Comparison of ENCODE assay signal across 18 mouse cellular contexts in genomic region chr19:42008586-42008985, GRCm38 (mm10). TPM values are rescaled to one million over a fixed set of nuclear protein-coding genes. Genes with fewer than 3 reads are reported as not detected.
A peak's percentile ranks its signal among the peaks of the same experiment; 100 is the strongest.
DNase-seq lines count a peak whose midpoint lies in the region; ATAC-seq and TF ChIP-seq lines count a peak whose summit lies in the region.
"Had no signal": no experiment of that assay in that cellular context is flagged by ENCODE, and none has a peak within 500 bp of the region (broad histone marks: within the 10 kb centered on the region; RNA-seq: fewer than 3 reads in every experiment).

No protein-coding gene starts in this region.

- H3K9ac ChIP-seq in heart, embryonic 14.5 days (ENCODE audit: low read length): no peak overlapping the region
- no peak overlapping the region for H3K9ac ChIP-seq in embryonic facial prominence, embryonic 13.5 days
- H3K9ac ChIP-seq: intestine, embryonic 15.5 days; liver, embryonic 13.5 days; neural tube, embryonic 15.5 days had no signal

- no peak for ATAC-seq in heart, embryonic 14.5 days (ENCODE audit: insufficient number of reproducible peaks, insufficient read depth, low FRiP score, low read depth)
- no peak for ATAC-seq in embryonic facial prominence, embryonic 13.5 days (ENCODE audit: insufficient number of reproducible peaks, insufficient read depth, low FRiP score, low TSS enrichment, low read depth)
- ATAC-seq: intestine, embryonic 15.5 days had no signal

- H3K27me3 ChIP-seq in heart, embryonic 14.5 days (ENCODE audit: control insufficient read depth, insufficient read depth, low read length): no peaks in the 10 kb centered on the region
- no peaks in the 10 kb centered on the region for H3K27me3 ChIP-seq in E14TG2a.4 (ENCODE audit: insufficient read depth, low read length)
- H3K27me3 ChIP-seq in embryonic facial prominence, embryonic 13.5 days: no peaks in the 10 kb centered on the region
- H3K27me3 ChIP-seq: intestine, embryonic 15.5 days; liver, embryonic 13.5 days; neural tube, embryonic 15.5 days had no signal

- H3K9me3 ChIP-seq in heart, embryonic 14.5 days (ENCODE audit: control insufficient read depth, low read length): no peaks in the 10 kb centered on the region
- no peaks in the 10 kb centered on the region for H3K9me3 ChIP-seq in E14TG2a.4 (ENCODE audit: low read length)
- H3K9me3 ChIP-seq in embryonic facial prominence, embryonic 13.5 days: no peaks in the 10 kb centered on the region
- H3K9me3 ChIP-seq: intestine, embryonic 15.5 days; liver, embryonic 13.5 days; neural tube, embryonic 15.5 days had no signal

- H3K4me3 ChIP-seq in heart, embryonic 14.5 days (ENCODE audit: control insufficient read depth in 1 of 2, insufficient read depth in 1 of 2, low read depth in 1 of 2, low read length in 2 of 2): no peak overlapping the region
- peak overlapping the region; percentile 15; the same call in 1 of the 2 replicates for H3K4me3 ChIP-seq in E14TG2a.4 (replicated peaks; ENCODE audit: low read length)
- no peak overlapping the region for H3K4me3 ChIP-seq in embryonic facial prominence, embryonic 13.5 days
- H3K4me3 ChIP-seq: intestine, embryonic 15.5 days; layer of hippocampus, adult 2 months; liver, embryonic 13.5 days; neural tube, embryonic 15.5 days had no signal

- TF ChIP-seq CTCF in E14TG2a.4 (conservative IDR thresholded peaks at IDR 0.05; ENCODE audit: low read length): no peak

- no peak for DNase-seq in heart, adult 11 months
- DNase-seq in 3T3-L1 (ENCODE audit: low read depth, low spot score): peak; percentile 52
- DNase-seq in urinary bladder, postnatal 14 days (ENCODE audit: low spot score): no peak
- DNase-seq in cerebellum, postnatal 36 days: no peak
- no peak for DNase-seq in frontal cortex, postnatal 10 days (ENCODE audit: low spot score in 2 of 2)
- DNase-seq: cerebellum, adult 18-20 months; liver, embryonic 13.5 days; lung, postnatal 10 days; right cerebral cortex, adult 18-20 months; spleen, adult 18-20 months; thymus, postnatal 4 days had no signal

- peak overlapping the region; percentile 56 to 64 for H3K27ac ChIP-seq in heart, embryonic 14.5 days (replicated peaks in 1 of 2; ENCODE audit: control insufficient read depth in 1 of 2, insufficient read depth in 1 of 2, low read depth in 2 of 2, low read length in 2 of 2)
- peak overlapping the region; percentile 72 for H3K27ac ChIP-seq in embryonic facial prominence, embryonic 13.5 days
- H3K27ac ChIP-seq: intestine, embryonic 15.5 days; layer of hippocampus, adult 2 months; liver, embryonic 13.5 days; neural tube, embryonic 15.5 days had no signal

- H3K4me2 ChIP-seq in heart, embryonic 14.5 days (ENCODE audit: low read length): no peak overlapping the region
- no peak overlapping the region for H3K4me2 ChIP-seq in embryonic facial prominence, embryonic 13.5 days
- H3K4me2 ChIP-seq: intestine, embryonic 15.5 days; liver, embryonic 13.5 days; neural tube, embryonic 15.5 days had no signal

- WGBS in heart, embryonic 14.5 days: 47% methylated on average over 3 of the region's 3 CpGs
- 40% methylated on average over 3 of the region's 3 CpGs for whole genome bisulfite sequencing in embryonic facial prominence, embryonic 13.5 days

- H3K4me1 ChIP-seq in heart, embryonic 14.5 days (ENCODE audit: control insufficient read depth in 2 of 2, insufficient read depth in 2 of 2, low read length in 2 of 2): peaks cover 29 to 42% of the 10 kb centered on the region in 2 experiments
- peaks cover 63% of the 10 kb centered on the region for H3K4me1 ChIP-seq in E14TG2a.4 (replicated peaks; ENCODE audit: low read depth, low read length)
- peaks cover 42% of the 10 kb centered on the region for H3K4me1 ChIP-seq in embryonic facial prominence, embryonic 13.5 days

- no peaks in the 10 kb centered on the region for H3K36me3 ChIP-seq in heart, embryonic 14.5 days (ENCODE audit: control insufficient read depth, insufficient read depth, low read length)
- H3K36me3 ChIP-seq in E14TG2a.4 (ENCODE audit: insufficient read depth, low read length): peaks cover 12% of the 10 kb centered on the region
- no peaks in the 10 kb centered on the region for H3K36me3 ChIP-seq in embryonic facial prominence, embryonic 13.5 days
- H3K36me3 ChIP-seq: intestine, embryonic 15.5 days; liver, embryonic 13.5 days; neural tube, embryonic 15.5 days had no signal

RNA-seq across cellular contexts. Expression of gene Ubtd1, which starts 27.0 kb away (rescaled TPM):
- polyA plus RNA-seq in heart, embryonic 14.5 days (2014; fragmentation: Nextera tagmentation; extraction: Ambion mirVana): 11.8 and 13.2 TPM in 2 replicates
- polyA plus RNA-seq in embryonic facial prominence, embryonic 13.5 days (2015; fragmentation: Nextera tagmentation; extraction: Ambion mirVana): 23.0 and 23.5 TPM in 2 replicates

RNA-seq across cellular contexts. Expression of gene Ankrd2, which starts 27.2 kb away (rescaled TPM):
- not detected in 2 replicates for polyA plus RNA-seq in heart, embryonic 14.5 days (2014; fragmentation: Nextera tagmentation; extraction: Ambion mirVana)
- polyA plus RNA-seq in embryonic facial prominence, embryonic 13.5 days (2015; fragmentation: Nextera tagmentation; extraction: Ambion mirVana): 0.25 and 0.31 TPM in 2 replicates

RNA-seq across cellular contexts. Expression of gene Mms19, which starts 27.6 kb away (rescaled TPM):
- 24.4 and 28.3 TPM in 2 replicates for polyA plus RNA-seq in heart, embryonic 14.5 days (2014; fragmentation: Nextera tagmentation; extraction: Ambion mirVana)
- polyA plus RNA-seq in embryonic facial prominence, embryonic 13.5 days (2015; fragmentation: Nextera tagmentation; extraction: Ambion mirVana): 41.2 and 41.7 TPM in 2 replicates

RNA-seq across cellular contexts. Expression of gene Hoga1, which starts 36.8 kb away (rescaled TPM):
- 0.74 and 0.76 TPM in 2 replicates for polyA plus RNA-seq in heart, embryonic 14.5 days (2014; fragmentation: Nextera tagmentation; extraction: Ambion mirVana)
- 1.3 and 3.3 TPM in 2 replicates for polyA plus RNA-seq in embryonic facial prominence, embryonic 13.5 days (2015; fragmentation: Nextera tagmentation; extraction: Ambion mirVana)

RNA-seq across cellular contexts. Expression of gene 4933411K16Rik, which starts 43.5 kb away (rescaled TPM):
- not detected in 2 replicates for polyA plus RNA-seq in heart, embryonic 14.5 days (2014; fragmentation: Nextera tagmentation; extraction: Ambion mirVana)
- not detected in 2 replicates for polyA plus RNA-seq in embryonic facial prominence, embryonic 13.5 days (2015; fragmentation: Nextera tagmentation; extraction: Ambion mirVana)
- polyA plus RNA-seq: intestine, embryonic 15.5 days; liver, embryonic 13.5 days; neural tube, embryonic 15.5 days; stomach, embryonic 16.5 days had no signal
